Mouse (Mus musculus) stomach, embryonic 14.5 days (tissue): ENCODE measurements around the gene Muc1. TPM values are rescaled to one million over a fixed set of nuclear protein-coding genes. Genes with fewer than 3 reads are reported as not detected.

ENCODE experiments used
- ATAC-seq: fragments of 200-750 bp; cut with Nextera tagmentation; 2 replicates; pipeline ENCODE4 v1.8.0; 2017; ENCODE audit warnings: low read depth, moderate TSS enrichment; ENCODE audit not compliant: insufficient number of reproducible peaks, insufficient read depth, low FRiP score
- H3K27ac ChIP-seq: fragments of 300-500 bp; sonication (generic); 2 replicates; pipeline ENCODE4 v1.5.1; 2014; ENCODE audit warnings: mild to moderate bottlenecking, low read length, moderate library complexity, mixed read lengths
- H3K27me3 ChIP-seq: fragments of 300-500 bp; sonication (generic); 2 replicates; pipeline ENCODE4 v1.6.1; 2014; ENCODE audit warnings: low read length, control low read depth, mixed read lengths; ENCODE audit not compliant: control insufficient read depth, insufficient read depth
- H3K36me3 ChIP-seq: fragments of 300-500 bp; sonication (generic); 2 replicates; pipeline ENCODE4 v1.6.1; 2014; ENCODE audit warnings: mild to moderate bottlenecking, control low read depth, low read length, moderate library complexity, mixed read lengths; ENCODE audit not compliant: control insufficient read depth, insufficient read depth
- H3K4me1 ChIP-seq: fragments of 300-500 bp; sonication (generic); 2 replicates; pipeline ENCODE4 v1.6.1; 2014; ENCODE audit warnings: low read length, control low read depth, mixed read lengths; ENCODE audit not compliant: control insufficient read depth, insufficient read depth
- H3K4me2 ChIP-seq: fragments of 300-500 bp; sonication (generic); replicated peaks from 2 replicates; pipeline ENCODE4 v1.6.1; 2014; ENCODE audit warnings: low read depth, low read length, control low read depth
- H3K4me3 ChIP-seq: fragments of 300-500 bp; sonication (generic); 2 replicates; pipeline ENCODE4 v1.5.1; 2014; ENCODE audit warnings: low read depth, low read length, control low read depth
- H3K9ac ChIP-seq: fragments of 300-500 bp; sonication (generic); replicated peaks from 2 replicates; pipeline ENCODE4 v1.6.1; 2014; ENCODE audit warnings: low read depth, mild to moderate bottlenecking, control low read depth, low read length, moderate library complexity, mixed read lengths
- H3K9me3 ChIP-seq: fragments of 300-500 bp; sonication (generic); 2 replicates; pipeline ENCODE4 v1.6.1; 2016; ENCODE audit warnings: low read depth, low read length, control low read depth; ENCODE audit not compliant: control insufficient read depth
- WGBS: fragments of 180-500 bp; shearing (Covaris S2); extraction: QIAGEN DNeasy Blood & Tissue Kit; methylation state at CpG from one replicate; pipeline ENCODE4 v1.1.7; 2014; 5-methylcytosine and 5-hydroxymethylcytosine counted together
- polyA plus RNA-seq: library from polyadenylated mRNA; unstranded; fragments of >200 nt; fragmentation: Nextera tagmentation; extraction: Ambion mirVana; gene quantifications from 2 replicates; pipeline ENCODE4 v1.2.1, GENCODE M21; 2014

Muc1 gene
- polyA plus RNA-seq, 1 experiment from 2014 or later: 58.2 TPM

- no peak for ATAC-seq
- Histone ChIP-seq H3K4me2 (no peak overlapping the region), H3K9me3 (no peaks in the 10 kb centered on the region), H3K27ac (no peak overlapping the region), H3K36me3 (peaks cover 34% of the 10 kb centered on the region), H3K4me3 (no peak overlapping the region), H3K27me3 (no peaks in the 10 kb centered on the region), H3K9ac (no peak overlapping the region), H3K4me1 (no peaks in the 10 kb centered on the region)
- 90% methylated on average over 7 of the region's 7 CpGs for WGBS
Measured at GRCm38 (mm10) chr3:89206079-89206478, 22.8 kb upstream of the Muc1 start.

GRCm38 (mm10) chr3:89206695-89207094 lies 22.2 kb upstream of the Muc1 start:
- no peak for ATAC-seq
- Histone ChIP-seq H3K4me1 (no peaks in the 10 kb centered on the region), H3K9ac (no peak overlapping the region), H3K27ac (no peak overlapping the region), H3K9me3 (no peaks in the 10 kb centered on the region), H3K4me2 (no peak overlapping the region), H3K27me3 (no peaks in the 10 kb centered on the region), H3K4me3 (no peak overlapping the region), H3K36me3 (peaks cover 34% of the 10 kb centered on the region)
- WGBS: 80% methylated on average over 2 of the region's 2 CpGs

GRCm38 (mm10) chr3:89208075-89208657 lies 20.7 kb upstream of the Muc1 start:
- no peak overlapping the region for H3K4me3 ChIP-seq
- 86% methylated on average over 13 of the region's 13 CpGs for WGBS
- no peaks in the 10 kb centered on the region for H3K9me3 ChIP-seq
- H3K27ac ChIP-seq: no peak overlapping the region
- peaks cover 34% of the 10 kb centered on the region for H3K36me3 ChIP-seq
- H3K4me1 ChIP-seq: peaks cover 5% of the 10 kb centered on the region
- no peak overlapping the region for H3K4me2 ChIP-seq
- no peak overlapping the region for H3K9ac ChIP-seq
- ATAC-seq: no peak
- H3K27me3 ChIP-seq: no peaks in the 10 kb centered on the region

GRCm38 (mm10) chr3:89208736-89209135 lies 20.1 kb upstream of the Muc1 start:
- Histone ChIP-seq H3K4me3 (no peak overlapping the region), H3K9ac (no peak overlapping the region), H3K9me3 (no peaks in the 10 kb centered on the region), H3K27ac (no peak overlapping the region), H3K36me3 (peaks cover 34% of the 10 kb centered on the region), H3K4me1 (peaks cover 5% of the 10 kb centered on the region), H3K27me3 (no peaks in the 10 kb centered on the region), H3K4me2 (no peak overlapping the region)
- WGBS: 88% methylated on average over 6 of the region's 6 CpGs
- no peak for ATAC-seq

- Histone ChIP-seq H3K9ac (no peak overlapping the region), H3K36me3 (peaks cover 31% of the 10 kb centered on the region), H3K4me3 (no peak overlapping the region), H3K4me2 (no peak overlapping the region), H3K27me3 (no peaks in the 10 kb centered on the region), H3K4me1 (peaks cover 6% of the 10 kb centered on the region), H3K9me3 (no peaks in the 10 kb centered on the region), H3K27ac (no peak overlapping the region)
- ATAC-seq: no peak
- WGBS: 90% methylated on average over 7 of the region's 7 CpGs
Measured at GRCm38 (mm10) chr3:89209731-89210130, 19.1 kb upstream of the Muc1 start.

- Histone ChIP-seq H3K4me3 (no peak overlapping the region), H3K9me3 (no peaks in the 10 kb centered on the region), H3K9ac (no peak overlapping the region), H3K4me2 (no peak overlapping the region), H3K36me3 (peaks cover 31% of the 10 kb centered on the region), H3K27me3 (no peaks in the 10 kb centered on the region), H3K27ac (no peak overlapping the region), H3K4me1 (peaks cover 8% of the 10 kb centered on the region)
- no peak for ATAC-seq
- WGBS: 69% methylated on average over 13 of the region's 13 CpGs
Measured at GRCm38 (mm10) chr3:89210162-89210561, 18.7 kb upstream of the Muc1 start.

- H3K4me1 ChIP-seq: peaks cover 14% of the 10 kb centered on the region
- no peaks in the 10 kb centered on the region for H3K27me3 ChIP-seq
- H3K9me3 ChIP-seq: no peaks in the 10 kb centered on the region
- WGBS: 76% methylated on average over 7 of the region's 7 CpGs
- no peak for ATAC-seq
- H3K36me3 ChIP-seq: peaks cover 31% of the 10 kb centered on the region
- no peak overlapping the region for H3K9ac ChIP-seq
- no peak overlapping the region for H3K4me3 ChIP-seq
- no peak overlapping the region for H3K27ac ChIP-seq
- H3K4me2 ChIP-seq: no peak overlapping the region
Measured at GRCm38 (mm10) chr3:89210731-89211130, 18.1 kb upstream of the Muc1 start.

GRCm38 (mm10) chr3:89213803-89214530 lies 14.9 kb upstream of the Muc1 start:
- WGBS: under 1% methylated on average over 69 of the region's 69 CpGs
- Histone ChIP-seq H3K9me3 (no peaks in the 10 kb centered on the region), H3K27me3 (no peaks in the 10 kb centered on the region), H3K4me1 (peaks cover 15% of the 10 kb centered on the region), H3K9ac (peak overlapping the region; percentile 71), H3K36me3 (peaks cover 15% of the 10 kb centered on the region), H3K4me2 (peak overlapping the region; percentile 70), H3K27ac (peak overlapping the region; percentile 98), H3K4me3 (peak overlapping the region; percentile 53)
- ATAC-seq: peak; percentile 92
